Mouse (Mus musculus): ENCODE measurements around the gene Dnmt3c. TPM values are rescaled to one million over a fixed set of nuclear protein-coding genes. Genes with fewer than 3 reads are reported as not detected.

Dnmt3c gene
- polyA plus RNA-seq (2012; rRNA removed) = 0.40 and 0.46 TPM in 2 replicates

GRCm38 (mm10) chr2:153696352-153696751 is at the start of gene Dnmt3c:
TSS of gene Dnmt3c (plus strand) at chr2:153696652.

GRCm38 (mm10) chr2:153649298-153650013 is 47.0 kb upstream of the Dnmt3c start, which contains the start of gene Dnmt3b:
TSS of gene Dnmt3b (plus strand) at chr2:153649450.

GRCm38 (mm10) chr2:153740500-153741436 is 44.3 kb downstream of the Dnmt3c start, which contains the start of gene Mapre1:
TSS of gene Mapre1 (plus strand) at chr2:153741274.

Other genes starting within 250 kb of the Dnmt3c start
- gene 4930404H24Rik, start 203.9 kb upstream of the Dnmt3c start, polyA plus RNA-seq (2012; rRNA removed) = not detected in 2 replicates
- 5.0 and 6.2 TPM in 2 replicates for gene Nol4l, start 166.7 kb upstream of the Dnmt3c start, polyA plus RNA-seq (2012; rRNA removed)
- 8.1 and 10.6 TPM in 2 replicates for gene Commd7, start 63.9 kb upstream of the Dnmt3c start, polyA plus RNA-seq (2012; rRNA removed)
- 2.6 and 2.8 TPM in 2 replicates for gene Dnmt3b, start 47.2 kb upstream of the Dnmt3c start, polyA plus RNA-seq (2012; rRNA removed)
- gene Mapre1, start 44.6 kb downstream of the Dnmt3c start, polyA plus RNA-seq (2012; rRNA removed) = 15.1 and 18.3 TPM in 2 replicates
- gene Efcab8, start 83.3 kb downstream of the Dnmt3c start, polyA plus RNA-seq (2012; rRNA removed) = 0.05 and 0.08 TPM in 2 replicates
- gene Sun5, start 174.4 kb downstream of the Dnmt3c start, polyA plus RNA-seq (2012; rRNA removed) = not detected in 2 replicates
- not detected in 2 replicates for gene Bpifb2, start 178.4 kb downstream of the Dnmt3c start, polyA plus RNA-seq (2012; rRNA removed)
- gene Bpifb6, start 203.7 kb downstream of the Dnmt3c start, polyA plus RNA-seq (2012; rRNA removed) = not detected in 2 replicates
- gene Bpifb3, start 221.6 kb downstream of the Dnmt3c start, polyA plus RNA-seq (2012; rRNA removed) = not detected in 2 replicates
- 0.05 and 0.13 TPM in 2 replicates for gene Bpifb4, start 241.6 kb downstream of the Dnmt3c start, polyA plus RNA-seq (2012; rRNA removed)

All from liver, embryonic 14 days (tissue).